In the genomic region with DNA sequence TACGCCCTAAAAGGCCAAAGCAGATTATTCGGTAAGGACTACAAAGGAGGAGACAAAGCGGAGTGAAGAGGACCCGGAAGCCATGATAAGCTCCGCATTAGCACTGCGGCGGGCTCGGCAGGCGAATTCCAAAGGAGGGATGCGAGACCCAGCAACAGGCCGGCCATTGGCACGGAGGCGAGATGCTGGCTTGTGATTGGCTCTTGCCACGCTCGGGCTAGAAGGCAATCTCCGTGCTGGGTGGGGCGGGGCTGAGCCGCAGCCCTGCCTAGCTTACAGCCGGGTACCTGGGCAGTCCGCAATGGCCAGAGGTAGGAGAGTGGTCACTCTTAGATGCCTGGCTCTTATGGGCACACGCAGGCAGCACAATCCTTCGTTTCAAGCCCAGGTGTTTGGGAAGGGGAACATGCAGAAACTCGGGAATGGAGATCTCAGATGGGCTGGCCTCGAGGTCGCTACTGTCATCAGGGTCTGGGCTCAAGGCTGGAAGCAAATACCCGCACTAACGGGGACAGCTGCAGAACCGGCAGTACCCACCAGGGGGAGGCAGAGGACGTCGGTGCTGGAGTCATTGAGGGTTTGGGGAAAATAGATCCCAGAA, we compare ENCODE assay signal across 8 mouse cellular contexts. TPM values are rescaled to one million over a fixed set of nuclear protein-coding genes. Genes with fewer than 3 reads are reported as not detected.
DNase-seq lines count a peak whose midpoint lies in the region; ATAC-seq and TF ChIP-seq lines count a peak whose summit lies in the region.

No protein-coding gene starts in this region.

- TF ChIP-seq CTCF in lung, postnatal 0 days (IDR thresholded peaks at IDR 0.05), result peak; percentile 97

- DNase-seq in Muller cell, postnatal 12 days (ENCODE audit: inconsistent ontology term), result peak; percentile 96
- peak; percentile 98 for DNase-seq in cerebellum, adult 9-10 months
- peak; percentile 91 to 96 for DNase-seq in frontal cortex, adult 2 months (ENCODE audit: extremely low spot score in 1 of 2, low spot score in 1 of 2)
- DNase-seq in hindbrain, embryonic 11.5 days (ENCODE audit: low spot score), result peak; percentile 96
- DNase-seq in layer of hippocampus, postnatal 10 days (ENCODE audit: low spot score in 2 of 2), result peak; percentile 95 to 96
- peak; percentile 94 for DNase-seq in lung, postnatal 0 days (ENCODE audit: low spot score)
- DNase-seq in ovary, postnatal 14 days (ENCODE audit: low spot score), result peak; percentile 94
- DNase-seq in thymus, postnatal 10 days (ENCODE audit: low spot score in 2 of 2), result peak; percentile 49 to 78

- H3K27ac ChIP-seq in hindbrain, embryonic 11.5 days (ENCODE audit: low read depth, low read length), result peak overlapping the region; percentile 61
- peak overlapping the region; percentile 28; the same call in 1 of the 2 replicates for H3K27ac ChIP-seq in lung, postnatal 0 days (ENCODE audit: low read length)

- under 1% methylated on average over 30 of the region's 30 CpGs for WGBS in hindbrain, embryonic 11.5 days
- WGBS in lung, postnatal 0 days, result 3% methylated on average over 30 of the region's 30 CpGs

- H3K9me3 ChIP-seq in hindbrain, embryonic 11.5 days (ENCODE audit: control insufficient read depth, low read length), result no peaks in the 10 kb centered on the region
- no peaks in the 10 kb centered on the region for H3K9me3 ChIP-seq in lung, postnatal 0 days (ENCODE audit: low read length)

- no peaks in the 10 kb centered on the region for H3K36me3 ChIP-seq in hindbrain, embryonic 11.5 days (ENCODE audit: control insufficient read depth, insufficient read depth, low read length)
- H3K36me3 ChIP-seq in lung, postnatal 0 days (ENCODE audit: insufficient read depth, low read length), result no peaks in the 10 kb centered on the region

- peak overlapping the region; percentile 23 for H3K4me3 ChIP-seq in hindbrain, embryonic 11.5 days (ENCODE audit: low read depth, low read length)
- H3K4me3 ChIP-seq in lung, postnatal 0 days (ENCODE audit: low read depth, low read length), result peak overlapping the region; percentile 18

- peak overlapping the region; percentile 54 for H3K4me2 ChIP-seq in hindbrain, embryonic 11.5 days (replicated peaks; ENCODE audit: low read depth, low read length)
- H3K4me2 ChIP-seq in lung, postnatal 0 days (replicated peaks; ENCODE audit: low read depth, low read length), result peak overlapping the region; percentile 51

- H3K4me1 ChIP-seq in hindbrain, embryonic 11.5 days (replicated peaks; ENCODE audit: control insufficient read depth, insufficient read depth, low read length), result no peaks in the 10 kb centered on the region
- peaks cover 7% of the 10 kb centered on the region for H3K4me1 ChIP-seq in lung, postnatal 0 days (ENCODE audit: insufficient read depth, low read depth, low read length)

- no peaks in the 10 kb centered on the region for H3K27me3 ChIP-seq in hindbrain, embryonic 11.5 days (ENCODE audit: control insufficient read depth, insufficient read depth, low read length)
- no peaks in the 10 kb centered on the region for H3K27me3 ChIP-seq in lung, postnatal 0 days (replicated peaks; ENCODE audit: insufficient read depth, low read length)

- H3K9ac ChIP-seq in hindbrain, embryonic 11.5 days (ENCODE audit: low read depth, low read length), result peak overlapping the region; percentile 29
- H3K9ac ChIP-seq in lung, postnatal 0 days (replicated peaks; ENCODE audit: low read depth), result 0 out of 2 replicates have a peak overlapping the region, but pooled peaks have one; percentile 9

- no peak for TF ChIP-seq EP300 in lung, postnatal 0 days (IDR thresholded peaks at IDR 0.05)

- peak; percentile 97 for ATAC-seq in hindbrain, embryonic 11.5 days (ENCODE audit: low FRiP score)
- ATAC-seq in lung, postnatal 0 days, result peak; percentile 89

RNA-seq across cellular contexts. Expression of gene Hspb1, which starts 15.9 kb away (rescaled TPM):
- polyA plus RNA-seq in frontal cortex, adult 2 months (2012; rRNA removed), result 29.6 and 40.7 TPM in 2 replicates
- 16.6 and 26.1 TPM in 2 replicates for polyA plus RNA-seq in hindbrain, embryonic 11.5 days (2014; fragmentation: Nextera tagmentation; extraction: Ambion mirVana)
- 1 to 10 TPM; 4.2 to 6.1 TPM for total RNA-seq in layer of hippocampus, postnatal 10 days (2021)
- 198 and 248 TPM in 2 replicates for polyA plus RNA-seq in lung, postnatal 0 days (2015; fragmentation: Nextera tagmentation; extraction: Ambion mirVana)

RNA-seq across cellular contexts. Expression of gene Ywhag, which starts 30.8 kb away (rescaled TPM):
- 528 and 551 TPM in 2 replicates for polyA plus RNA-seq in frontal cortex, adult 2 months (2012; rRNA removed)
- polyA plus RNA-seq in hindbrain, embryonic 11.5 days (2014; fragmentation: Nextera tagmentation; extraction: Ambion mirVana), result 204 and 208 TPM in 2 replicates
- total RNA-seq in layer of hippocampus, postnatal 10 days (2021), result 1,000 to 10,000 TPM; 1,571 to 1,708 TPM
- polyA plus RNA-seq in lung, postnatal 0 days (2015; fragmentation: Nextera tagmentation; extraction: Ambion mirVana), result 75.5 and 87.5 TPM in 2 replicates

Comparison
In these comparisons a context has a peak if more than half of its experiments do, and no peak if none do; other contexts are left out.
1. Peak in every context shown above with its lines: DNase-seq, ATAC-seq, H3K4me3 ChIP-seq and H3K27ac ChIP-seq.